Mouse (Mus musculus): Measurements from ENCODE around the gene Fry. TPM values are rescaled to one million over a fixed set of nuclear protein-coding genes. Genes with fewer than 3 reads are reported as not detected.

Gene Fry
- total and polyA plus RNA-seq, 3 experiments = 1.9 to 2.3 TPM; not detected in 1

DNA sequence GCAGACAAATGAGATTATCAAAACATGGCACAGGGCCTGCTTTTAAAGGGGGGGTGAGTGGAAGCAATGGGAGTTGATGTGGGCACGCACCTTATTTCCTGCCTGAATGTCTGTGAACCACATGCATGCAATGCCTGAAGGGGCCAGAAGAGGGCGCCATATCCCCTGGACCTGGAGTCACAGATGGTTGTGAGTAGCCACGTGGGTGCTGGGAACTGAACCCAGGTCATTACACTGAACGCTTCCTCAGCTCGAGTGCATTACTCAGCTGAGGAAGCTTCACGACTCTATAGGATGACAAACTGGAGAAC is 1.6 kb upstream of the Fry start:
- H3K27ac ChIP-seq (ENCODE audit: control insufficient read depth, low read depth, low read length) = peak overlapping the region; percentile 50
- peak; percentile 8; the same call in 1 of the 2 replicates for TF ChIP-seq SIN3A (IDR thresholded peaks at IDR 0.05; ENCODE audit: low read length)
- TF ChIP-seq MAX (IDR thresholded peaks at IDR 0.05; ENCODE audit: low read length) = peak; percentile 78
- no peak for TF ChIP-seq NRF1 (IDR thresholded peaks at IDR 0.05; ENCODE audit: insufficient read depth, low read depth, low read length, poor library complexity, severe bottlenecking)
- no peak for TF ChIP-seq CHD1 (IDR thresholded peaks at IDR 0.05; ENCODE audit: low read depth, low read length)
- no peak for TF ChIP-seq TCF12 (IDR thresholded peaks at IDR 0.05; ENCODE audit: low read depth, low read length)
- no peak for TF ChIP-seq POLR2AphosphoS2 (IDR thresholded peaks at IDR 0.05; ENCODE audit: low read length)
- no peak for TF ChIP-seq ZKSCAN1 (IDR thresholded peaks at IDR 0.05; ENCODE audit: low read depth, low read length)
- no peak for TF ChIP-seq GATA1 (IDR thresholded peaks at IDR 0.05; ENCODE audit: low read depth, low read length)
- no peak for TF ChIP-seq HCFC1 (IDR thresholded peaks at IDR 0.05; ENCODE audit: low read depth, low read length)
- no peak for TF ChIP-seq POLR2A (IDR thresholded peaks at IDR 0.05; ENCODE audit: control insufficient read depth in 1 of 2, insufficient read depth in 1 of 2, low read depth in 1 of 2, low read length in 2 of 2, poor library complexity in 1 of 2)
- TF ChIP-seq SMC3 (IDR thresholded peaks at IDR 0.05; ENCODE audit: low read depth, low read length) = peak; percentile 39
- no peak for TF ChIP-seq UBTF (IDR thresholded peaks at IDR 0.05; ENCODE audit: borderline replicate concordance, insufficient read depth, low read depth, low read length)
- peak; percentile 68; the same call in 1 of the 2 replicates for TF ChIP-seq MXI1 (IDR thresholded peaks at IDR 0.05; ENCODE audit: low read depth, low read length)
- no peak for TF ChIP-seq ZMIZ1 (IDR thresholded peaks at IDR 0.05; ENCODE audit: low read depth, low read length)
- TF ChIP-seq ETS1 (IDR thresholded peaks at IDR 0.05; ENCODE audit: low read depth, low read length) = peak; percentile 67
- TF ChIP-seq ELF1 (IDR thresholded peaks at IDR 0.05; ENCODE audit: low read depth, low read length) = no peak
- peak; percentile 56; the same call in 1 of the 2 replicates for TF ChIP-seq USF1 (IDR thresholded peaks at IDR 0.05; ENCODE audit: low read depth, low read length)
- TF ChIP-seq RAD21 (IDR thresholded peaks at IDR 0.05; ENCODE audit: low read depth, low read length) = peak; percentile 44
- TF ChIP-seq MYB (IDR thresholded peaks at IDR 0.05; ENCODE audit: low read depth, low read length) = 0 out of 2 replicates have a peak, but pooled peaks have one; percentile 15
- TF ChIP-seq TAL1 (IDR thresholded peaks at IDR 0.05; ENCODE audit: low read length) = no peak
- TF ChIP-seq MEF2A (IDR thresholded peaks at IDR 0.05; ENCODE audit: extremely low read depth, insufficient replicate concordance, low read depth, low read length, poor library complexity, severe bottlenecking) = no peak
- TF ChIP-seq JUND (IDR thresholded peaks at IDR 0.05; ENCODE audit: low read depth, low read length) = no peak
- no peak for TF ChIP-seq GABPA (IDR thresholded peaks at IDR 0.05; ENCODE audit: low read depth, low read length)
- TF ChIP-seq BHLHE40 (IDR thresholded peaks at IDR 0.05; ENCODE audit: borderline replicate concordance, low read depth, low read length) = 0 out of 2 replicates have a peak, but pooled peaks have one; percentile 26
- no peak for TF ChIP-seq TBP (IDR thresholded peaks at IDR 0.05; ENCODE audit: low read depth, low read length)
- TF ChIP-seq NELFE (IDR thresholded peaks at IDR 0.05; ENCODE audit: low read depth, low read length) = no peak
- peak; percentile 16; the same call in 1 of the 2 replicates for TF ChIP-seq ZC3H11A (IDR thresholded peaks at IDR 0.05; ENCODE audit: low read depth, low read length)
- TF ChIP-seq POLR2AphosphoS5 (IDR thresholded peaks at IDR 0.05; ENCODE audit: borderline replicate concordance, low read depth, low read length) = no peak
- TF ChIP-seq ZNF384 (IDR thresholded peaks at IDR 0.05; ENCODE audit: low read depth, low read length) = no peak
- TF ChIP-seq USF2 (IDR thresholded peaks at IDR 0.05; ENCODE audit: borderline replicate concordance in 1 of 2, insufficient read depth in 1 of 2, low read depth in 1 of 2, low read length in 2 of 2) = no peak
- 0 out of 2 replicates have a peak, but pooled peaks have one; percentile 21 for TF ChIP-seq RCOR1 (IDR thresholded peaks at IDR 0.05; ENCODE audit: low read depth, low read length)
- TF ChIP-seq EP300 (IDR thresholded peaks at IDR 0.05; ENCODE audit: low read depth in 1 of 2, low read length in 2 of 2) = peak in 1 of 2 experiments; percentile 48; a peak in 1 of 4 replicates
- peak; percentile 86 for TF ChIP-seq MYC (IDR thresholded peaks at IDR 0.05; ENCODE audit: low read depth, low read length)
- peak; percentile 34; the same call in 1 of the 2 replicates for TF ChIP-seq MAZ (IDR thresholded peaks at IDR 0.05; ENCODE audit: low read depth, low read length)
- no peak for TF ChIP-seq KAT2A (conservative IDR thresholded peaks at IDR 0.05; ENCODE audit: low read depth, low read length)
- TF ChIP-seq MAFK (IDR thresholded peaks at IDR 0.05; ENCODE audit: borderline replicate concordance, low read depth, low read length) = no peak
- TF ChIP-seq E2F4 (IDR thresholded peaks at IDR 0.05; ENCODE audit: borderline replicate concordance, low read depth, low read length) = no peak
- TF ChIP-seq CHD2 (IDR thresholded peaks at IDR 0.05; ENCODE audit: low read length) = no peak

More for the DNA sequence above, 1.6 kb upstream of the Fry start:
- peak; percentile 84 for DNase-seq (ENCODE audit: low read depth, low spot score)
- H3K4me3 ChIP-seq (ENCODE audit: control insufficient read depth in 1 of 2, insufficient read depth in 1 of 2, low read depth in 2 of 2, low read length in 2 of 2) = peak overlapping the region; percentile 54 to 55
- H3K79me2 ChIP-seq (ENCODE audit: control insufficient read depth, insufficient read depth, low read length, poor library complexity) = no peaks in the 10 kb centered on the region
- H3K9ac ChIP-seq (ENCODE audit: control insufficient read depth, low read depth, low read length, poor library complexity, severe bottlenecking) = peak overlapping the region; percentile 57
- no peaks in the 10 kb centered on the region for H3K9me3 ChIP-seq (replicated peaks; ENCODE audit: insufficient read depth, low read length)
- H3K27me3 ChIP-seq (ENCODE audit: control insufficient read depth in 1 of 2, insufficient read depth in 2 of 2, low read length in 2 of 2) = no peaks in the 10 kb centered on the region
- H3K4me1 ChIP-seq (ENCODE audit: control insufficient read depth in 1 of 2, insufficient read depth in 2 of 2, low read length in 2 of 2) = peaks cover 2 to 13% of the 10 kb centered on the region in 2 experiments; a peak in 3 of 4 replicates
- H3K36me3 ChIP-seq (ENCODE audit: control insufficient read depth in 1 of 2, insufficient read depth in 2 of 2, low read length in 2 of 2) = peaks cover 0 to 10% of the 10 kb centered on the region in 2 experiments; a peak in 2 of 4 replicates
